ENCODE assay signal across 14 mouse cellular contexts in genomic region chr9:80262367-80263026, GRCm38 (mm10).
DNase-seq lines count a peak whose midpoint lies in the region; ATAC-seq lines count a peak whose summit lies in the region.
"Had no signal": no experiment of that assay in that cellular context is flagged by ENCODE, and none has a peak within 500 bp of the region (broad histone marks: within the 10 kb centered on the region; RNA-seq: fewer than 3 reads in every experiment).

No protein-coding gene starts in this region.

- H3K4me1 ChIP-seq in heart, embryonic 15.5 days (replicated peaks), result peaks cover 11% of the 10 kb centered on the region
- H3K4me1 ChIP-seq in forebrain, embryonic 11.5 days (replicated peaks; ENCODE audit: control insufficient read depth, insufficient read depth, low read length), result no peaks in the 10 kb centered on the region
- H3K4me1 ChIP-seq: embryonic facial prominence, embryonic 12.5 days; forebrain, embryonic 15.5 days; midbrain, embryonic 13.5 days; neural tube, embryonic 12.5 days had no signal

- WGBS in heart, embryonic 15.5 days, result 21% methylated on average over 8 of the region's 8 CpGs
- 51% methylated on average over 8 of the region's 8 CpGs for WGBS in forebrain, embryonic 11.5 days

- H3K4me2 ChIP-seq in heart, embryonic 15.5 days, result no peak overlapping the region
- H3K4me2 ChIP-seq in forebrain, embryonic 11.5 days (ENCODE audit: low read depth, low read length, severe bottlenecking), result no peak overlapping the region
- H3K4me2 ChIP-seq: embryonic facial prominence, embryonic 12.5 days; forebrain, embryonic 15.5 days; midbrain, embryonic 13.5 days; neural tube, embryonic 12.5 days had no signal

- no peak overlapping the region for H3K9ac ChIP-seq in heart, embryonic 15.5 days
- no peak overlapping the region for H3K9ac ChIP-seq in forebrain, embryonic 11.5 days (ENCODE audit: low read length)
- H3K9ac ChIP-seq: embryonic facial prominence, embryonic 12.5 days; forebrain, embryonic 15.5 days; midbrain, embryonic 13.5 days; neural tube, embryonic 12.5 days had no signal

- no peak for ATAC-seq in heart, embryonic 15.5 days (replicated peaks; ENCODE audit: insufficient number of reproducible peaks, insufficient read depth, low FRiP score, low read depth)
- ATAC-seq in forebrain, embryonic 11.5 days (replicated peaks; ENCODE audit: low FRiP score), result no peak
- ATAC-seq: forebrain, embryonic 15.5 days; midbrain, embryonic 13.5 days had no signal

- H3K27ac ChIP-seq in heart, embryonic 15.5 days, result peak overlapping the region; percentile 71
- no peak overlapping the region for H3K27ac ChIP-seq in forebrain, embryonic 11.5 days (ENCODE audit: low read depth, low read length)
- H3K27ac ChIP-seq: embryonic facial prominence, embryonic 12.5 days; forebrain, embryonic 15.5 days; midbrain, embryonic 13.5 days; neural tube, embryonic 12.5 days had no signal

- H3K36me3 ChIP-seq in heart, embryonic 15.5 days, result 0 out of 2 replicates have a peak, but pooled peaks cover 6% of the 10 kb centered on the region
- no peaks in the 10 kb centered on the region for H3K36me3 ChIP-seq in forebrain, embryonic 11.5 days (ENCODE audit: control insufficient read depth, insufficient read depth, low read length)
- H3K36me3 ChIP-seq: embryonic facial prominence, embryonic 12.5 days; forebrain, embryonic 15.5 days; neural tube, embryonic 12.5 days had no signal

- intact Hi-C loops in left cerebral cortex, postnatal 10 days (cut with DNase I), result no loop called here

- no peaks in the 10 kb centered on the region for H3K27me3 ChIP-seq in heart, embryonic 15.5 days
- no peaks in the 10 kb centered on the region for H3K27me3 ChIP-seq in forebrain, embryonic 11.5 days (ENCODE audit: control insufficient read depth, insufficient read depth, low read length)
- H3K27me3 ChIP-seq: embryonic facial prominence, embryonic 12.5 days; forebrain, embryonic 15.5 days; midbrain, embryonic 13.5 days; neural tube, embryonic 12.5 days had no signal

- peak; percentile 5 for DNase-seq in adrenal gland, adult 2 months
- no peak for DNase-seq in adrenal gland, postnatal 10 days
- peak; percentile 22 to 52 for DNase-seq in spleen, postnatal 36 days (ENCODE audit: low spot score in 2 of 2)
- no peak for DNase-seq in spleen, postnatal 4 days (ENCODE audit: low spot score in 2 of 2)
- DNase-seq in natural killer cell, adult 2 months (ENCODE audit: low spot score in 2 of 2), result peak; percentile 15 to 20
- no peak for DNase-seq in left cerebral cortex, postnatal 10 days (ENCODE audit: extremely low spot score in 1 of 2, low spot score in 2 of 2)
- no peak for DNase-seq in forebrain, embryonic 11.5 days (ENCODE audit: low spot score)
- DNase-seq: adrenal gland, postnatal 14 days; right cerebral cortex, adult 18-20 months had no signal

- no peaks in the 10 kb centered on the region for H3K9me3 ChIP-seq in heart, embryonic 15.5 days (replicated peaks)
- H3K9me3 ChIP-seq in forebrain, embryonic 11.5 days (ENCODE audit: control insufficient read depth, low read length), result no peaks in the 10 kb centered on the region
- H3K9me3 ChIP-seq: embryonic facial prominence, embryonic 12.5 days; forebrain, embryonic 15.5 days; midbrain, embryonic 13.5 days; neural tube, embryonic 12.5 days had no signal

- H3K4me3 ChIP-seq in heart, embryonic 15.5 days, result no peak overlapping the region
- no peak overlapping the region for H3K4me3 ChIP-seq in forebrain, embryonic 11.5 days (ENCODE audit: low read depth, low read length)
- H3K4me3 ChIP-seq: embryonic facial prominence, embryonic 12.5 days; forebrain, embryonic 15.5 days; midbrain, embryonic 13.5 days; neural tube, embryonic 12.5 days had no signal

Comparison
In these comparisons a context has a peak if more than half of its experiments do, and no peak if none do; other contexts are left out.
1. DNase-seq: peak in adrenal gland, adult 2 months (single experiment), spleen, postnatal 36 days (2 of 2) and natural killer cell, adult 2 months (2 of 2); none in adrenal gland, postnatal 10 days (single experiment), spleen, postnatal 4 days (0 of 2), left cerebral cortex, postnatal 10 days (0 of 2) and forebrain, embryonic 11.5 days (single experiment).